Mouse (Mus musculus) left cerebral cortex, postnatal 4 days (tissue): Measurements from ENCODE around the gene Ccnl1. TPM values are rescaled to one million over a fixed set of nuclear protein-coding genes. Genes with fewer than 3 reads are reported as not detected.

Experiments
- DNase-seq: peaks from one replicate; pipeline ENCODE4 v3.0.0-alpha.2; 2022
- intact Hi-C: fragments of 180-260 bp; cut with DNase I; formaldehyde crosslinking; loops from one replicate; pipeline ENCODE4 v1.15.1; 2025
- total RNA-seq, 2 experiments: library from RNA; stranded (reverse); gene quantifications; 2 replicates each; pipeline ENCODE4 v1.2.3; 2021

The Ccnl1 gene
- total RNA-seq, 2 experiments from 2014 or later, result 65.7 to 72.1 TPM

- intact Hi-C loops, result loop anchor here (5.0 to 10.0 kb wide), 3 partner anchors 264 to 944 kb away; partner anchors contain the start of genes Lekr1 and Tiparp
- DNase-seq, result no peak
Measured at GRCm38 (mm10) chr3:65928614-65929272, 29.3 kb downstream of the Ccnl1 start.

GRCm38 (mm10) chr3:65927685-65928084, 30.4 kb downstream of the Ccnl1 start:
- peak; percentile 50 for DNase-seq
- intact Hi-C loops, result loop anchor here (5.0 to 10.0 kb wide), 3 partner anchors 263 to 943 kb away; partner anchors contain the start of genes Lekr1 and Tiparp

GRCm38 (mm10) chr3:65927101-65927501, 30.9 kb downstream of the Ccnl1 start:
- no peak for DNase-seq
- intact Hi-C loops, result loop anchor here (5.0 to 10.0 kb wide), 3 partner anchors 262 to 942 kb away; partner anchors contain the start of genes Lekr1 and Tiparp

GRCm38 (mm10) chr3:65926426-65926825, 31.6 kb downstream of the Ccnl1 start:
- no peak for DNase-seq
- intact Hi-C loops, result loop anchor here (5.0 to 10.0 kb wide), 3 partner anchors 262 to 942 kb away; partner anchors contain the start of genes Lekr1 and Tiparp

GRCm38 (mm10) chr3:65925058-65925740, 32.9 kb downstream of the Ccnl1 start:
- DNase-seq, result no peak
- intact Hi-C loops, result loop anchor here (5.0 to 10.0 kb wide), 3 partner anchors 260 to 940 kb away; partner anchors contain the start of genes Lekr1 and Tiparp

- intact Hi-C loops, result loop anchor here (10.0 kb wide), 2 partner anchors 258 to 938 kb away; partner anchors contain the start of gene Lekr1
- no peak for DNase-seq
Measured at GRCm38 (mm10) chr3:65922420-65922819, 35.6 kb downstream of the Ccnl1 start.

- DNase-seq, result no peak
- intact Hi-C loops, result loop anchor here (10.0 kb wide), 2 partner anchors 257 to 937 kb away; partner anchors contain the start of gene Lekr1
Measured at GRCm38 (mm10) chr3:65921671-65922070, 36.4 kb downstream of the Ccnl1 start.

GRCm38 (mm10) chr3:65919016-65919415, 39.0 kb downstream of the Ccnl1 start:
- no peak for DNase-seq
- intact Hi-C loops, result no loop called here

- DNase-seq, result no peak
- intact Hi-C loops, result no loop called here
Measured at GRCm38 (mm10) chr3:65912928-65913327, 45.1 kb downstream of the Ccnl1 start.

GRCm38 (mm10) chr3:65912217-65912616, 45.8 kb downstream of the Ccnl1 start:
- DNase-seq, result no peak
- intact Hi-C loops, result no loop called here

- intact Hi-C loops, result no loop called here
- DNase-seq, result no peak
Measured at GRCm38 (mm10) chr3:65911265-65911664, 46.8 kb downstream of the Ccnl1 start.

GRCm38 (mm10) chr3:65909454-65909853, 48.6 kb downstream of the Ccnl1 start:
- no peak for DNase-seq
- intact Hi-C loops, result no loop called here

GRCm38 (mm10) chr3:65907536-65907935, 50.5 kb downstream of the Ccnl1 start:
- DNase-seq, result no peak
- intact Hi-C loops, result no loop called here

GRCm38 (mm10) chr3:65905281-65906169, 52.5 kb downstream of the Ccnl1 start:
- intact Hi-C loops, result no loop called here
- peak; percentile 9 for DNase-seq

GRCm38 (mm10) chr3:65904711-65905110, 53.3 kb downstream of the Ccnl1 start:
- no peak for DNase-seq
- intact Hi-C loops, result no loop called here

- intact Hi-C loops, result no loop called here
- DNase-seq, result no peak
Measured at GRCm38 (mm10) chr3:65904106-65904505, 53.9 kb downstream of the Ccnl1 start.

- DNase-seq, result no peak
- intact Hi-C loops, result no loop called here
Measured at GRCm38 (mm10) chr3:65898598-65899278, 59.3 kb downstream of the Ccnl1 start.

GRCm38 (mm10) chr3:65897233-65897993, 60.6 kb downstream of the Ccnl1 start:
- intact Hi-C loops, result no loop called here
- DNase-seq, result no peak
